Mouse (Mus musculus) lung, embryonic 15.5 days (tissue): ENCODE data around the gene Ttc34. TPM values are rescaled to one million over a fixed set of nuclear protein-coding genes. Genes with fewer than 3 reads are reported as not detected.

ENCODE experiments used
- polyA plus RNA-seq: library from polyadenylated mRNA; unstranded; fragments of >200 nt; fragmentation: Nextera tagmentation; extraction: Ambion mirVana; gene quantifications from 2 replicates; pipeline ENCODE4 v1.2.1, GENCODE M21; 2015

Gene Ttc34
- polyA plus RNA-seq, 1 experiment from 2014 or later, result 0.19 TPM

Other genes starting within 250 kb of the Ttc34 start
- 20.3 and 22.4 TPM in 2 replicates for gene Prdm16, start 200.6 kb upstream of the Ttc34 start, polyA plus RNA-seq
- not detected in 2 replicates for gene Actrt2, start 169.6 kb upstream of the Ttc34 start, polyA plus RNA-seq
- gene Mmel1, start 32.1 kb downstream of the Ttc34 start, polyA plus RNA-seq, result 0.10 and 0.26 TPM in 2 replicates
- 36.4 and 41.5 TPM in 2 replicates for gene Fam213b, start 61.7 kb downstream of the Ttc34 start, polyA plus RNA-seq
- gene Tnfrsf14, start 91.1 kb downstream of the Ttc34 start, polyA plus RNA-seq, result 1.3 and 1.9 TPM in 2 replicates
- gene Hes5, start 123.5 kb downstream of the Ttc34 start, polyA plus RNA-seq, result 0.29 and 0.69 TPM in 2 replicates
- 48.0 and 51.0 TPM in 2 replicates for gene Pank4, start 126.7 kb downstream of the Ttc34 start, polyA plus RNA-seq
- gene Plch2, start 219.3 kb downstream of the Ttc34 start, polyA plus RNA-seq, result 11.1 and 11.2 TPM in 2 replicates
- gene Pex10, start 229.6 kb downstream of the Ttc34 start, polyA plus RNA-seq, result 21.1 and 26.2 TPM in 2 replicates
- 157 and 163 TPM in 2 replicates for gene Rer1, start 248.9 kb downstream of the Ttc34 start, polyA plus RNA-seq
- 5.9 and 7.7 TPM in 2 replicates for gene Morn1, start 249.1 kb downstream of the Ttc34 start, polyA plus RNA-seq